Mouse (Mus musculus): ENCODE data around the gene Ak4.
"Not testable (repeated sequence)": the region's sequence is repeated elsewhere in the genome, so short reads cannot be mapped to it uniquely, and the experiment has no call there.

The Ak4 gene

GRCm38 (mm10) chr4:101422996-101423395, 3.9 kb downstream of the Ak4 start:
- DNase-seq (ENCODE audit: inconsistent age in 2 of 2, low spot score in 1 of 2), result no peak

- DNase-seq (ENCODE audit: inconsistent age in 2 of 2, low spot score in 1 of 2), result no peak
Measured at GRCm38 (mm10) chr4:101423571-101423970, 4.5 kb downstream of the Ak4 start.

- no peak for DNase-seq (ENCODE audit: inconsistent age in 2 of 2, low spot score in 1 of 2)
Measured at GRCm38 (mm10) chr4:101424495-101424894, 5.4 kb downstream of the Ak4 start.

GRCm38 (mm10) chr4:101425119-101425518, 6.0 kb downstream of the Ak4 start:
- DNase-seq (ENCODE audit: inconsistent age in 2 of 2, low spot score in 1 of 2), result no peak

GRCm38 (mm10) chr4:101425666-101426065, 6.6 kb downstream of the Ak4 start:
- DNase-seq (ENCODE audit: inconsistent age in 2 of 2, low spot score in 1 of 2), result no peak

GRCm38 (mm10) chr4:101426566-101426965, 7.5 kb downstream of the Ak4 start:
- DNase-seq (ENCODE audit: inconsistent age in 2 of 2, low spot score in 1 of 2), result no peak

- no peak for DNase-seq (ENCODE audit: inconsistent age in 2 of 2, low spot score in 1 of 2)
Measured at GRCm38 (mm10) chr4:101427886-101428680, 9.0 kb downstream of the Ak4 start.

GRCm38 (mm10) chr4:101429073-101429472, 10.0 kb downstream of the Ak4 start:
- DNase-seq (ENCODE audit: inconsistent age in 2 of 2, low spot score in 1 of 2), result no peak

GRCm38 (mm10) chr4:101430000-101430399, 10.9 kb downstream of the Ak4 start:
- DNase-seq (ENCODE audit: inconsistent age in 2 of 2, low spot score in 1 of 2), result no peak

- DNase-seq (ENCODE audit: inconsistent age in 2 of 2, low spot score in 1 of 2), result no peak
Measured at GRCm38 (mm10) chr4:101436761-101437512, 17.9 kb downstream of the Ak4 start.

- DNase-seq (ENCODE audit: inconsistent age in 2 of 2, low spot score in 1 of 2), result no peak
Measured at GRCm38 (mm10) chr4:101438271-101438670, 19.2 kb downstream of the Ak4 start.

- DNase-seq (ENCODE audit: inconsistent age in 2 of 2, low spot score in 1 of 2), result peak; percentile 81 to 84
Measured at GRCm38 (mm10) chr4:101439738-101440389, 20.8 kb downstream of the Ak4 start.

GRCm38 (mm10) chr4:101442791-101443190, 23.7 kb downstream of the Ak4 start:
- DNase-seq (ENCODE audit: inconsistent age in 2 of 2, low spot score in 1 of 2), result peak; percentile 76 to 80

GRCm38 (mm10) chr4:101443419-101443991, 24.4 kb downstream of the Ak4 start:
- DNase-seq (ENCODE audit: inconsistent age in 2 of 2, low spot score in 1 of 2), result no peak

GRCm38 (mm10) chr4:101445660-101446059, 26.6 kb downstream of the Ak4 start:
- no peak for DNase-seq (ENCODE audit: inconsistent age in 2 of 2, low spot score in 1 of 2)

- not testable (repeated sequence) for DNase-seq (ENCODE audit: inconsistent age in 2 of 2, low spot score in 1 of 2)
Measured at GRCm38 (mm10) chr4:101446606-101447005, 27.5 kb downstream of the Ak4 start.

GRCm38 (mm10) chr4:101448701-101449100, 29.6 kb downstream of the Ak4 start:
- DNase-seq (ENCODE audit: inconsistent age in 2 of 2, low spot score in 1 of 2), result no peak

- no peak for DNase-seq (ENCODE audit: inconsistent age in 2 of 2, low spot score in 1 of 2)
Measured at GRCm38 (mm10) chr4:101449344-101449743, 30.3 kb downstream of the Ak4 start.

GRCm38 (mm10) chr4:101450150-101450780, 31.2 kb downstream of the Ak4 start:
- DNase-seq (ENCODE audit: inconsistent age in 2 of 2, low spot score in 1 of 2), result no peak

GRCm38 (mm10) chr4:101451089-101451488, 32.0 kb downstream of the Ak4 start:
- DNase-seq (ENCODE audit: inconsistent age in 2 of 2, low spot score in 1 of 2), result no peak

GRCm38 (mm10) chr4:101452829-101453228, 33.8 kb downstream of the Ak4 start:
- no peak for DNase-seq (ENCODE audit: inconsistent age in 2 of 2, low spot score in 1 of 2)

Measured in adrenal gland, adult (tissue).